Mouse (Mus musculus): Measurements from ENCODE around the gene Dnajc22.

GRCm38 (mm10) chr15:99153466-99153865 is 60.5 kb downstream of the Dnajc22 start:
- TF ChIP-seq CTCF (IDR thresholded peaks at IDR 0.05) (no peak), EP300 (IDR thresholded peaks at IDR 0.05) (no peak)
